Mouse (Mus musculus): ENCODE measurements around the gene Zfr. TPM values are rescaled to one million over a fixed set of nuclear protein-coding genes. Genes with fewer than 3 reads are reported as not detected.

The Zfr gene
- polyA plus RNA-seq, 1 experiment from 2014 or later = 138 TPM

- no peaks in the 10 kb centered on the region for H3K27me3 ChIP-seq (replicated peaks; ENCODE audit: control insufficient read depth, insufficient read depth, low read length)
- no peaks in the 10 kb centered on the region for H3K36me3 ChIP-seq (ENCODE audit: control insufficient read depth, insufficient read depth, low read length)
- H3K4me3 ChIP-seq (ENCODE audit: low read depth, low read length) = no peak overlapping the region
- 79% methylated on average over 13 of the region's 13 CpGs for WGBS
- H3K4me1 ChIP-seq (ENCODE audit: control insufficient read depth, insufficient read depth, low read length) = peaks cover 16% of the 10 kb centered on the region
- H3K9ac ChIP-seq (ENCODE audit: low read depth, low read length) = no peak overlapping the region
- DNase-seq (ENCODE audit: low spot score) (no peak), ATAC-seq (ENCODE audit: low read depth) (no peak)
- no peaks in the 10 kb centered on the region for H3K9me3 ChIP-seq (ENCODE audit: control insufficient read depth, low read length)
- H3K27ac ChIP-seq (replicated peaks; ENCODE audit: low read depth, low read length) = no peak overlapping the region
- H3K4me2 ChIP-seq (ENCODE audit: low read depth, low read length) = no peak overlapping the region
Measured at GRCm38 (mm10) chr15:12221131-12221530, 103.5 kb downstream of the Zfr start.

GRCm38 (mm10) chr15:12222564-12223302 is 105.1 kb downstream of the Zfr start:
- Histone ChIP-seq H3K9me3 (ENCODE audit: control insufficient read depth, low read length) (no peaks in the 10 kb centered on the region), H3K9ac (ENCODE audit: low read depth, low read length) (no peak overlapping the region), H3K4me2 (ENCODE audit: low read depth, low read length) (no peak overlapping the region), H3K4me3 (ENCODE audit: low read depth, low read length) (no peak overlapping the region), H3K36me3 (ENCODE audit: control insufficient read depth, insufficient read depth, low read length) (no peaks in the 10 kb centered on the region), H3K27me3 (replicated peaks; ENCODE audit: control insufficient read depth, insufficient read depth, low read length) (no peaks in the 10 kb centered on the region), H3K4me1 (ENCODE audit: control insufficient read depth, insufficient read depth, low read length) (peaks cover 20% of the 10 kb centered on the region), H3K27ac (replicated peaks; ENCODE audit: low read depth, low read length) (peak overlapping the region; percentile 23; the same call in 1 of the 2 replicates)
- 30% methylated on average over 8 of the region's 8 CpGs for whole genome bisulfite sequencing
- ATAC-seq (ENCODE audit: low read depth) = no peak
- DNase-seq (ENCODE audit: low spot score) = peak; percentile 25

- no peak overlapping the region for H3K27ac ChIP-seq (replicated peaks; ENCODE audit: low read depth, low read length)
- no peak for DNase-seq (ENCODE audit: low spot score)
- 79% methylated on average over 6 of the region's 6 CpGs for WGBS
Measured at GRCm38 (mm10) chr15:12223393-12223792, 105.8 kb downstream of the Zfr start.

GRCm38 (mm10) chr15:12224239-12224638 is 106.6 kb downstream of the Zfr start:
- 86% methylated on average over 2 of the region's 2 CpGs for WGBS
- peaks cover 20% of the 10 kb centered on the region for H3K4me1 ChIP-seq (ENCODE audit: control insufficient read depth, insufficient read depth, low read length)
- H3K4me3 ChIP-seq (ENCODE audit: low read depth, low read length) = no peak overlapping the region
- H3K27ac ChIP-seq (replicated peaks; ENCODE audit: low read depth, low read length) = no peak overlapping the region
- ATAC-seq (ENCODE audit: low read depth) = no peak
- no peak for DNase-seq (ENCODE audit: low spot score)
- H3K9ac ChIP-seq (ENCODE audit: low read depth, low read length) = no peak overlapping the region
- H3K9me3 ChIP-seq (ENCODE audit: control insufficient read depth, low read length) = no peaks in the 10 kb centered on the region
- no peaks in the 10 kb centered on the region for H3K27me3 ChIP-seq (replicated peaks; ENCODE audit: control insufficient read depth, insufficient read depth, low read length)
- no peaks in the 10 kb centered on the region for H3K36me3 ChIP-seq (ENCODE audit: control insufficient read depth, insufficient read depth, low read length)
- no peak overlapping the region for H3K4me2 ChIP-seq (ENCODE audit: low read depth, low read length)

More at GRCm38 (mm10) chr15:12223393-12223792, 105.8 kb downstream of the Zfr start:
- no peak overlapping the region for H3K4me3 ChIP-seq (ENCODE audit: low read depth, low read length)
- H3K9ac ChIP-seq (ENCODE audit: low read depth, low read length) = no peak overlapping the region
- no peaks in the 10 kb centered on the region for H3K36me3 ChIP-seq (ENCODE audit: control insufficient read depth, insufficient read depth, low read length)
- no peaks in the 10 kb centered on the region for H3K27me3 ChIP-seq (replicated peaks; ENCODE audit: control insufficient read depth, insufficient read depth, low read length)
- no peak overlapping the region for H3K4me2 ChIP-seq (ENCODE audit: low read depth, low read length)
- H3K4me1 ChIP-seq (ENCODE audit: control insufficient read depth, insufficient read depth, low read length) = peaks cover 20% of the 10 kb centered on the region
- no peak for ATAC-seq (ENCODE audit: low read depth)
- no peaks in the 10 kb centered on the region for H3K9me3 ChIP-seq (ENCODE audit: control insufficient read depth, low read length)

GRCm38 (mm10) chr15:12225062-12225461 is 107.4 kb downstream of the Zfr start:
- no peak for ATAC-seq (ENCODE audit: low read depth)
- no peaks in the 10 kb centered on the region for H3K9me3 ChIP-seq (ENCODE audit: control insufficient read depth, low read length)

GRCm38 (mm10) chr15:12226908-12227307 is 109.3 kb downstream of the Zfr start:
- no peaks in the 10 kb centered on the region for H3K36me3 ChIP-seq (ENCODE audit: control insufficient read depth, insufficient read depth, low read length)
- DNase-seq (ENCODE audit: low spot score) (no peak), ATAC-seq (ENCODE audit: low read depth) (no peak)
- H3K4me2 ChIP-seq (ENCODE audit: low read depth, low read length) = no peak overlapping the region
- no peak overlapping the region for H3K27ac ChIP-seq (replicated peaks; ENCODE audit: low read depth, low read length)
- peaks cover 13% of the 10 kb centered on the region for H3K4me1 ChIP-seq (ENCODE audit: control insufficient read depth, insufficient read depth, low read length)
- H3K9me3 ChIP-seq (ENCODE audit: control insufficient read depth, low read length) = no peaks in the 10 kb centered on the region
- WGBS = 96% methylated on average over 15 of the region's 15 CpGs
- no peaks in the 10 kb centered on the region for H3K27me3 ChIP-seq (replicated peaks; ENCODE audit: control insufficient read depth, insufficient read depth, low read length)
- H3K4me3 ChIP-seq (ENCODE audit: low read depth, low read length) = no peak overlapping the region
- H3K9ac ChIP-seq (ENCODE audit: low read depth, low read length) = no peak overlapping the region

More at GRCm38 (mm10) chr15:12225062-12225461, 107.4 kb downstream of the Zfr start:
- H3K27me3 ChIP-seq (replicated peaks; ENCODE audit: control insufficient read depth, insufficient read depth, low read length) = no peaks in the 10 kb centered on the region
- WGBS = 65% methylated on average over 4 of the region's 4 CpGs
- no peak for DNase-seq (ENCODE audit: low spot score)
- no peaks in the 10 kb centered on the region for H3K36me3 ChIP-seq (ENCODE audit: control insufficient read depth, insufficient read depth, low read length)
- H3K4me2 ChIP-seq (ENCODE audit: low read depth, low read length) = no peak overlapping the region
- no peak overlapping the region for H3K9ac ChIP-seq (ENCODE audit: low read depth, low read length)
- H3K27ac ChIP-seq (replicated peaks; ENCODE audit: low read depth, low read length) = no peak overlapping the region
- H3K4me3 ChIP-seq (ENCODE audit: low read depth, low read length) = no peak overlapping the region
- H3K4me1 ChIP-seq (ENCODE audit: control insufficient read depth, insufficient read depth, low read length) = peaks cover 20% of the 10 kb centered on the region

- H3K4me3 ChIP-seq (ENCODE audit: low read depth, low read length) = no peak overlapping the region
- ATAC-seq (ENCODE audit: low read depth) (no peak), DNase-seq (ENCODE audit: low spot score) (no peak)
- H3K9ac ChIP-seq (ENCODE audit: low read depth, low read length) = no peak overlapping the region
- H3K9me3 ChIP-seq (ENCODE audit: control insufficient read depth, low read length) = no peaks in the 10 kb centered on the region
- H3K27ac ChIP-seq (replicated peaks; ENCODE audit: low read depth, low read length) = no peak overlapping the region
- WGBS = 74% methylated on average over 4 of the region's 4 CpGs
- H3K4me2 ChIP-seq (ENCODE audit: low read depth, low read length) = no peak overlapping the region
- no peaks in the 10 kb centered on the region for H3K36me3 ChIP-seq (ENCODE audit: control insufficient read depth, insufficient read depth, low read length)
- no peaks in the 10 kb centered on the region for H3K27me3 ChIP-seq (replicated peaks; ENCODE audit: control insufficient read depth, insufficient read depth, low read length)
- H3K4me1 ChIP-seq (ENCODE audit: control insufficient read depth, insufficient read depth, low read length) = peaks cover 9% of the 10 kb centered on the region
Measured at GRCm38 (mm10) chr15:12227355-12227754, 109.7 kb downstream of the Zfr start.

- Histone ChIP-seq H3K4me1 (ENCODE audit: control insufficient read depth, insufficient read depth, low read length) (0 out of 2 replicates have a peak, but pooled peaks cover 4% of the 10 kb centered on the region), H3K4me3 (ENCODE audit: low read depth, low read length) (no peak overlapping the region), H3K27me3 (replicated peaks; ENCODE audit: control insufficient read depth, insufficient read depth, low read length) (no peaks in the 10 kb centered on the region), H3K4me2 (ENCODE audit: low read depth, low read length) (no peak overlapping the region), H3K9me3 (ENCODE audit: control insufficient read depth, low read length) (no peaks in the 10 kb centered on the region), H3K27ac (replicated peaks; ENCODE audit: low read depth, low read length) (no peak overlapping the region), H3K36me3 (ENCODE audit: control insufficient read depth, insufficient read depth, low read length) (peaks cover 20% of the 10 kb centered on the region), H3K9ac (ENCODE audit: low read depth, low read length) (no peak overlapping the region)
- ATAC-seq (ENCODE audit: low read depth) (peak; percentile 41; the same call in 1 of the 2 replicates), DNase-seq (ENCODE audit: low spot score) (no peak)
- 74% methylated on average over 10 of the region's 10 CpGs for WGBS
Measured at GRCm38 (mm10) chr15:12229603-12230242, 112.1 kb downstream of the Zfr start.

All from embryonic facial prominence, embryonic 14.5 days (tissue).